Mouse (Mus musculus) cortical plate, adult 2 months (tissue): Measurements from ENCODE around the gene B3galt4.

Source experiments
- CTCF ChIP-seq: fragments of 200-500 bp; IDR thresholded peaks from 2 replicates; pipeline ENCODE4 v1.5.1; 2011; ENCODE audit warnings: mild to moderate bottlenecking, control low read depth, low read length; ENCODE audit not compliant: insufficient read depth; ENCODE audit errors: extremely low read depth
- POLR2A ChIP-seq: fragments of 200-500 bp; IDR thresholded peaks from 2 replicates; pipeline ENCODE4 v1.6.1; 2011; ENCODE audit warnings: mild to moderate bottlenecking, low read length, control low read depth; ENCODE audit not compliant: insufficient read depth; ENCODE audit errors: extremely low read depth

DNA sequence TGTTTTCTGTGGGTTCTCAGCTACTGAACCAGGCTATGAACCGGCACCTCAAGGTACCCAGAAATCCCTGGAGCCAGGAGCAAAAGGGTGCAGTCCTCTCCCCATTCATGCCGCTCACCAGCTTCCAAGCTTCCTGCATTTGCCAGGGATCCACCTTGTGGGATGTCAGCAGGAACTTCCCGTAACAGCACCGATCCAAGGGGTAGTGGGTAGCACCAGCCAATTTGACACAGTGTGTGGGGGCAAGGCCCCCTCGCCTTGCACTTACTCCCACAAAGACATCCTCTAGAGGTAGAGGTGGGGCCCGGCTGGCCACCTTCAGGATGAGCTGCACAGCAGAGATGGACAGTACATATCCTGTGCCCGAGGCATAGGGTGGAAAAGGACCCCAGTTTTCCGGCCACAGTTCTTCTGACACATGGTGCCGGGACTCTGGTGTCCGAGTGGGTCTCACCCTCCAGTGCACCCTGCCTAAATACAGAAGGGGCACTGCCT lies 1.1 kb downstream of the B3galt4 start:
- TF ChIP-seq CTCF (no peak), POLR2A (no peak)
